Mouse (Mus musculus): Measurements from ENCODE around the gene Dnaic2. TPM values are rescaled to one million over a fixed set of nuclear protein-coding genes. Genes with fewer than 3 reads are reported as not detected.

The Dnaic2 gene
- polyA plus RNA-seq, 1 experiment from 2014 or later = 1.3 TPM

DNA sequence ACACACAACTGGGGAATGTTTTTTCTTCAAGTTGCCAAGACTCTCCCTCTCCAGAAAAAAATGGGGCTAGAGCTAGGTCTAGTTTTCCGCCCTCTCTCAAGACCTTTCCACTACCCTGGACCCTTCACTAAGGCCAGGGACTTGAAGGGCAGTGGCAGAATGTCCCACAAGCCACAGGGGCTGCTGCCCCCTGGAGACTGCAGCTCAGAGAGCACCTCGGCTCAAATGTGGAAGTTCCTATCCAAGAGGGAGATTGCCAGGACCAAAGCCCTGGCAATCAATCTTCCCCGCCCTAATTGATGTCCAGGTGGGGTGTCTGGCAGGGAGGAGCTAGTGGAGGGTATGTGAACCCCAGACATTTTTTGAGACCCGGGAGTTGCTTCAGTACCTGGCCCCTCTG lies 63.6 kb downstream of the Dnaic2 start:
- peak; percentile 86 for DNase-seq (ENCODE audit: low spot score, missing footprints)
- H3K36me3 ChIP-seq (ENCODE audit: control insufficient read depth, insufficient read depth, low read length) = 0 out of 2 replicates have a peak, but pooled peaks cover 4% of the 10 kb centered on the region
- no peaks in the 10 kb centered on the region for H3K9me3 ChIP-seq (ENCODE audit: control insufficient read depth, low read length)
- no peak overlapping the region for H3K4me3 ChIP-seq (ENCODE audit: low read depth, low read length)
- peaks cover 56% of the 10 kb centered on the region for H3K4me1 ChIP-seq (ENCODE audit: control insufficient read depth, insufficient read depth, low read length)
- 41% methylated on average over 4 of the region's 4 CpGs for WGBS
- no peak overlapping the region for H3K9ac ChIP-seq (ENCODE audit: low read length)
- H3K27ac ChIP-seq (ENCODE audit: low read depth, low read length) = no peak overlapping the region
- ATAC-seq (ENCODE audit: low FRiP score) = no peak
- H3K27me3 ChIP-seq (ENCODE audit: control insufficient read depth, insufficient read depth, low read length) = peaks cover 56% of the 10 kb centered on the region
- no peak overlapping the region for H3K4me2 ChIP-seq

DNA sequence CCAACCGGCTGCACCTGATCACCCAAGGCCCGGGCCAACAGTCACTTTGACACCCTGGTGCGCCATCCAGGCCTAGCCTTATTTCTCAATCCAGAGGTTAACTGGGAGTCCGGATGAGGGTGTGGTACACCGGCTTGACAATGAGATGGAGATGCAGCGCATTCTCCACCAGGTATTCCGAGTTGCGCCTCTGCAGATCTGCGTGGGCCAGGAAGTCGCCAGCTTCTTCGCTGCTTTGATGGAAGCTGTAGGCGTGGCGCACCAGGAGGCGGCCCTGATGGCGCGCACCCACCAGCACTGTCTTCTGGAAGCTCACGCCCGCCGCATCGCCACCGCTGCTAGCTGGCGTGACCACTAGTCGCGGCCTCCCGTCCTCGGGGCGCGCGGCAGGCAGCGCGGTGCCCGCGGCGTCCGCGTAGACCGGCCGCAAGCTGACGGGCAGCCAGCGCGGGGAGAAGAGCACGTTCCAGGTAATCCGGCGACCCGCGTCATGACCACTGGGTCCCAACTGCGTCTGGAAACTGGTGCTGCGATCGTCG lies 64.2 kb downstream of the Dnaic2 start:
- peaks cover 51% of the 10 kb centered on the region for H3K27me3 ChIP-seq (ENCODE audit: control insufficient read depth, insufficient read depth, low read length)
- ATAC-seq (ENCODE audit: low FRiP score) = no peak
- H3K4me2 ChIP-seq = peak overlapping the region; percentile 84
- H3K9me3 ChIP-seq (ENCODE audit: control insufficient read depth, low read length) = no peaks in the 10 kb centered on the region
- peak; percentile 87 for DNase-seq (ENCODE audit: low spot score, missing footprints)
- H3K9ac ChIP-seq (ENCODE audit: low read length) = peak overlapping the region; percentile 68
- no peak overlapping the region for H3K27ac ChIP-seq (ENCODE audit: low read depth, low read length)
- 6% methylated on average over 50 of the region's 50 CpGs for WGBS
- H3K4me3 ChIP-seq (ENCODE audit: low read depth, low read length) = peak overlapping the region; percentile 42
- H3K4me1 ChIP-seq (ENCODE audit: control insufficient read depth, insufficient read depth, low read length) = peaks cover 60% of the 10 kb centered on the region
- 0 out of 2 replicates have a peak, but pooled peaks cover 4% of the 10 kb centered on the region for H3K36me3 ChIP-seq (ENCODE audit: control insufficient read depth, insufficient read depth, low read length)

DNA sequence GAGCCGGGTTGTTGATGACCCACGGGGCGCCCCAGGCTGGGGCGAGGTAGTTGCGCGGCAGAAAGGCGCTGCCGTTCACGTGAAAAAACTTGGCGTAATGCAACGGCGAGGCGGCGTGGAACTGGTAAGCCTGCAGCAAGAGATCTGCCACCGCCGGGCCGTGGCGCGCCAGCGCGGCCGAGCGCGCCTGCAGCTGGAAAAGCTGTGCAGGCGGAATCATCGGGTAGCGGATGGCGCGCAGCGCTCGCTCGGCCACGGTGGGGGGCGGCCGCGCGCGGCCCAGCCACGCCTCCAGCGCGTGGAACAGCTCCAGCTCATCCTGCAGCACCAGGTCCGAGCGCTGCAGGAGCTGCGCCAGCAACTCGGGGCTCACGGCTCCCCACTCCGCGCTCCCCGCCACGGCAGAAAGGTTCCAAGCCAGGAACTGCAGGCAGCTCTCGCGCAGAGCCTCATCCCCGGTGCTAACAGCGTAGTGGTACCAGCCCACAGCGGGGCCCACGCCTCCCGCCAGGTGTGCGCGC lies 64.7 kb downstream of the Dnaic2 start:
- no peaks in the 10 kb centered on the region for H3K9me3 ChIP-seq (ENCODE audit: control insufficient read depth, low read length)
- H3K4me3 ChIP-seq (ENCODE audit: low read depth, low read length) = peak overlapping the region; percentile 42
- H3K9ac ChIP-seq (ENCODE audit: low read length) = peak overlapping the region; percentile 68
- under 1% methylated on average over 59 of the region's 59 CpGs for WGBS
- no peak overlapping the region for H3K27ac ChIP-seq (ENCODE audit: low read depth, low read length)
- no peak for ATAC-seq (ENCODE audit: low FRiP score)
- peak overlapping the region; percentile 84 for H3K4me2 ChIP-seq
- peaks cover 47% of the 10 kb centered on the region for H3K27me3 ChIP-seq (ENCODE audit: control insufficient read depth, insufficient read depth, low read length)
- H3K4me1 ChIP-seq (ENCODE audit: control insufficient read depth, insufficient read depth, low read length) = peaks cover 62% of the 10 kb centered on the region
- 0 out of 2 replicates have a peak, but pooled peaks cover 4% of the 10 kb centered on the region for H3K36me3 ChIP-seq (ENCODE audit: control insufficient read depth, insufficient read depth, low read length)
- peak; percentile 94 for DNase-seq (ENCODE audit: low spot score, missing footprints)

DNA sequence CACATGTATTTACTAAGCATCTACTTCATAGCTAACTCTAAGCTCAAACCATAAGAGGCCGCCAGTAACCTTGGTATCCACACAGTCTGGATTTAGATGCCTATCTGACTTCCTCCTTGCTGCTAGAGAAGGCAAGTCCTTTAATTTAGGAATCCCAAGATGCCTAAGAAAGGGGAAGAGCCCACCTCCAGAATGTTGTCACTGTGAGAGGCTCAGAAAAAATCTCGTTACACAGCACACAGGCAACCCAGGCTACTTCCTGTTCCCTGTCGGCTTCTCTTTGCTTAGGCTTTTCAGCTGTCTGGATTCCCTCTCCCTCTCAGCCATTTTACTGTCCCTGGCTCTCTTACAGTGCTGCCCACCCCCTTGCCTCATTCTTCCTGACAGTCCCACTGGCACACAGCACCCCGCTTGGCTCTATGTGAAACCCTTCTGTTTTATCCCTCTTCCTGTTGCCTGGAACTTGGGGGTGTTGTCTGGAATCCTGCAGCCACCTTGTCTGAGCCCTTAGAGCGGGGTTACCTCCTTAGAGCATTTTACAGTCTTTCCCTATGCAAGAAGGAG lies 65.8 kb downstream of the Dnaic2 start:
- H3K4me2 ChIP-seq = peak overlapping the region; percentile 84
- no peak overlapping the region for H3K27ac ChIP-seq (ENCODE audit: low read depth, low read length)
- peak overlapping the region; percentile 32 for H3K4me3 ChIP-seq (ENCODE audit: low read depth, low read length)
- H3K27me3 ChIP-seq (ENCODE audit: control insufficient read depth, insufficient read depth, low read length) = peaks cover 37% of the 10 kb centered on the region
- DNase-seq (ENCODE audit: low spot score, missing footprints) (peak; percentile 91), ATAC-seq (ENCODE audit: low FRiP score) (no peak)
- H3K9ac ChIP-seq (ENCODE audit: low read length) = peak overlapping the region; percentile 82
- no peaks in the 10 kb centered on the region for H3K9me3 ChIP-seq (ENCODE audit: control insufficient read depth, low read length)
- WGBS = 53% methylated on average over 5 of the region's 5 CpGs
- H3K4me1 ChIP-seq (ENCODE audit: control insufficient read depth, insufficient read depth, low read length) = peaks cover 67% of the 10 kb centered on the region
- 0 out of 2 replicates have a peak, but pooled peaks cover 4% of the 10 kb centered on the region for H3K36me3 ChIP-seq (ENCODE audit: control insufficient read depth, insufficient read depth, low read length)

DNA sequence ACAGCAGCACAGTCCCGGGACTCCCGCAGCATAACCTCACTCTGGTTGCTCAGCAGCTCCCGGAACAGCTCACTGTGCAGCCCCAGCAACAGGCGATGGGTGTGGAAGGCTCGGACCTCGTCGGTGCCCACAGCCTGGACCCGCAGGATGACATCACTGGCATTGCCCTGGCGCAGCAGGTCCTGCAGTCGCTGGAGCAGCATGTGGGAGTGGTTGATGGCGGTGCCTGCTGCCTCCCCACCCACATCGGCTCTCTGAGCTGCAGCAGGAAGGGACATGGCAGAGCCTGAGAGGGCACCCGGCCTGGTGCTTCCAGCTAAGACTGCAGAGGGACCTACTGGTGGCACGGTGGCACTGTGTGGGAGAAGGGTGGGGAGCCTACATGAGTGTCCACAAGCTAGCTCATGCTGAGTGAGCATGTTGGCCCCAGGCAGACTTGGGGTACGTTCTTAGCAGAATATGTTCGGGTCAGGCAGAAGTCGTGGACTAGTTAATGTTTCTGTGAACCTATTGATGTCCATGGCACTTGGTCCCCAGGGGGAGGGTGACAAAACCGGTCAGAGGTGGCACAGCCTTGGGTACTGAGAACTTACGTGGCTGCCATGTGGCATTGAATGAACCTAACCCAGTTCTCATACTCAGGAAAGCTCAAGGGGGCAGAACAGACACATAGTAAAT lies 66.8 kb downstream of the Dnaic2 start:
- Histone ChIP-seq H3K9me3 (ENCODE audit: control insufficient read depth, low read length) (no peaks in the 10 kb centered on the region), H3K4me3 (ENCODE audit: low read depth, low read length) (peak overlapping the region; percentile 32), H3K36me3 (ENCODE audit: control insufficient read depth, insufficient read depth, low read length) (0 out of 2 replicates have a peak, but pooled peaks cover 4% of the 10 kb centered on the region), H3K27ac (ENCODE audit: low read depth, low read length) (peak overlapping the region; percentile 100), H3K4me2 (peak overlapping the region; percentile 84), H3K4me1 (ENCODE audit: control insufficient read depth, insufficient read depth, low read length) (peaks cover 62% of the 10 kb centered on the region), H3K9ac (ENCODE audit: low read length) (peak overlapping the region; percentile 82), H3K27me3 (ENCODE audit: control insufficient read depth, insufficient read depth, low read length) (peaks cover 34% of the 10 kb centered on the region)
- ATAC-seq (ENCODE audit: low FRiP score) = no peak
- 66% methylated on average over 19 of the region's 19 CpGs for WGBS
- peak; percentile 87 for DNase-seq (ENCODE audit: low spot score, missing footprints)

DNA sequence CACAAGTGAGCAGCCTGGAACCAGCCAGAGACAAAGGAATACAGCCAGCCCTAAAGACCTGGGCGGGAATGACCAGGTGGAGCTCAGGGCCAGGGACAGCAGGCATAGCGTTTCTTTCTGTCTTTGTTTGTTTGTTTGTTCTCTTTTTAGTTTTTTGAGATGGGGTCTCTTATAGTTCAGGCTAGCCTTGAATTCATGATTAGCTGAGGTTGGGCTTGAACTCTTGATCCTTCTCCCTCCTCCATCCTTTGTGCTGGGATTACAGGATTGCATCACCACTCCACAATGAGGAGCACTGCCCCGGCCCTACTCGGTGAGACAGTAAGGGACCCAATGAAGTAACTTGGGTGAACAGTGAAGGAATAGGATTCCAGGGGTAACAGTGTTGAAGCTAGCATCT lies 67.5 kb downstream of the Dnaic2 start:
- 16% methylated on average over 4 of the region's 4 CpGs for WGBS
- peak; percentile 91 for DNase-seq (ENCODE audit: low spot score, missing footprints)
- peak overlapping the region; percentile 84 for H3K4me2 ChIP-seq
- peaks cover 59% of the 10 kb centered on the region for H3K4me1 ChIP-seq (ENCODE audit: control insufficient read depth, insufficient read depth, low read length)
- peak overlapping the region; percentile 82 for H3K9ac ChIP-seq (ENCODE audit: low read length)
- H3K4me3 ChIP-seq (ENCODE audit: low read depth, low read length) = peak overlapping the region; percentile 32
- no peaks in the 10 kb centered on the region for H3K9me3 ChIP-seq (ENCODE audit: control insufficient read depth, low read length)
- 0 out of 2 replicates have a peak, but pooled peaks cover 4% of the 10 kb centered on the region for H3K36me3 ChIP-seq (ENCODE audit: control insufficient read depth, insufficient read depth, low read length)
- peak; percentile 22 for ATAC-seq (ENCODE audit: low FRiP score)
- peak overlapping the region; percentile 100 for H3K27ac ChIP-seq (ENCODE audit: low read depth, low read length)
- H3K27me3 ChIP-seq (ENCODE audit: control insufficient read depth, insufficient read depth, low read length) = peaks cover 31% of the 10 kb centered on the region

DNA sequence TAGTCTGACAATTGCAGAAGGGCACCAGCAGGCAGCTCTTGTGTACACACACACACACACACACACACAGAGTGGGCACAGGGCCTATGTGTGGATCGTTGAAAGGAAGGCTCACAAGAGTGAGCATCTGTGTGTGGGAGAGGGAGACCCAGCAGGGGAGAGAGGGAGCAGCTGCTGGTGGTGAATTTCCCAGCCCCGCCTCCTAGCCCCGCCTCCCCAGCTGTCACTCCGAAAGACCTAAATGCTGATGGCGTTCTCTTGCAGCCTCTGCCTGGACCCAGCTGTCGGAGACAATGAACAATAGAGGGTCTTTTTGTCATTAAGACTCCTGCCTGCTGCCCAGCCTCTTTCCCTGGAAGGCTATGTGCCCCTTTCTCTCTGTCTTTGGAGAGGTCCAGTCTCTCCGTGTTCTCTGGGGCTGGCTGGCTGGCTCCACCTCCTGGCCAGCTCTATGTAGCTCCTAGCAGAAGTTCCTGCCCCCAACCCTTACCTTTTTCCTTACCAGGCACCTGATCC lies 68.1 kb downstream of the Dnaic2 start:
- DNase-seq (ENCODE audit: low spot score, missing footprints) = peak; percentile 99
- WGBS = 1% methylated on average over 7 of the region's 7 CpGs

DNA sequence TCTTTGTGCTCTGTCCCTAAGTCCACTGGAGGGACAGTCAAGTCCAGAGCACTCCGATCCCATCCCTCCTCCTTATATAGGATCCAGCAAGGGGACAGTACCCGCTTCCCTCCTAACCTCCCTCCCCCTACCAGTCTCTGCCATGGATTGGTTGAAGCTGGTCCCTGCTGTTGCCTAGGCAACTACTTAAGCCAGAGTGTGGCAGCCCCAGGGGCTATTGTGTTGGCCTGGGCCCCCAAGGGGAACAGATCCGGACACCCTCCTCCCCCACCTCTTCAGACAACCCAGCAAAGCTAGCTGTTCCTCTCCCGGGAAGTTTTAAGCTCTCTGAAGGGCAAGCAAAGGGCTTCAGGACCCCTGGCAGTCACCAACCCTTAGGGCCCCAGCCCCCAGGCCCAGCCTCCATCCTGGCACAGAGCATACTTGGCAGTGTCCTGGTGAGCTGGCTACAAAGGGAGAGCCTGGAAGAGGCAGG lies 68.7 kb downstream of the Dnaic2 start, which contains the start of gene Btbd17:
Gene Btbd17 (minus strand): TSS at position 98 of the 475 bp plus-strand sequence.
- Histone ChIP-seq H3K4me2 (peak within 1 kb of the TSS; percentile 84), H3K9me3 (ENCODE audit: control insufficient read depth, low read length) (no peaks in the 10 kb centered on the region), H3K27me3 (ENCODE audit: control insufficient read depth, insufficient read depth, low read length) (peaks cover 20% of the 10 kb centered on the region), H3K9ac (ENCODE audit: low read length) (peak within 1 kb of the TSS; percentile 82), H3K36me3 (ENCODE audit: control insufficient read depth, insufficient read depth, low read length) (0 out of 2 replicates have a peak, but pooled peaks cover 3% of the 10 kb centered on the region), H3K4me3 (ENCODE audit: low read depth, low read length) (peak within 1 kb of the TSS; percentile 32), H3K27ac (ENCODE audit: low read depth, low read length) (peak within 1 kb of the TSS; percentile 100), H3K4me1 (ENCODE audit: control insufficient read depth, insufficient read depth, low read length) (peaks cover 58% of the 10 kb centered on the region)
- DNase-seq (ENCODE audit: low spot score, missing footprints) (peak; percentile 97), ATAC-seq (ENCODE audit: low FRiP score) (peak; percentile 92)
- 0% methylated on average over 4 of the region's 4 CpGs for WGBS

More for the DNA sequence above, 68.1 kb downstream of the Dnaic2 start:
- Histone ChIP-seq H3K9me3 (ENCODE audit: control insufficient read depth, low read length) (no peaks in the 10 kb centered on the region), H3K4me1 (ENCODE audit: control insufficient read depth, insufficient read depth, low read length) (peaks cover 59% of the 10 kb centered on the region), H3K36me3 (ENCODE audit: control insufficient read depth, insufficient read depth, low read length) (0 out of 2 replicates have a peak, but pooled peaks cover 4% of the 10 kb centered on the region), H3K27ac (ENCODE audit: low read depth, low read length) (peak overlapping the region; percentile 100), H3K9ac (ENCODE audit: low read length) (peak overlapping the region; percentile 82), H3K27me3 (ENCODE audit: control insufficient read depth, insufficient read depth, low read length) (peaks cover 26% of the 10 kb centered on the region), H3K4me2 (peak overlapping the region; percentile 84), H3K4me3 (ENCODE audit: low read depth, low read length) (peak overlapping the region; percentile 32)
- ATAC-seq (ENCODE audit: low FRiP score) = peak; percentile 85
